Mouse (Mus musculus): ENCODE results near the gene Fosb. TPM values are rescaled to one million over a fixed set of nuclear protein-coding genes. Genes with fewer than 3 reads are reported as not detected.

Fosb gene
- 100 to 1,000 TPM in 1 of 2 experiments, 10 to 100 TPM in 1; 90.5 to 127 TPM for total RNA-seq (2023)

DNA sequence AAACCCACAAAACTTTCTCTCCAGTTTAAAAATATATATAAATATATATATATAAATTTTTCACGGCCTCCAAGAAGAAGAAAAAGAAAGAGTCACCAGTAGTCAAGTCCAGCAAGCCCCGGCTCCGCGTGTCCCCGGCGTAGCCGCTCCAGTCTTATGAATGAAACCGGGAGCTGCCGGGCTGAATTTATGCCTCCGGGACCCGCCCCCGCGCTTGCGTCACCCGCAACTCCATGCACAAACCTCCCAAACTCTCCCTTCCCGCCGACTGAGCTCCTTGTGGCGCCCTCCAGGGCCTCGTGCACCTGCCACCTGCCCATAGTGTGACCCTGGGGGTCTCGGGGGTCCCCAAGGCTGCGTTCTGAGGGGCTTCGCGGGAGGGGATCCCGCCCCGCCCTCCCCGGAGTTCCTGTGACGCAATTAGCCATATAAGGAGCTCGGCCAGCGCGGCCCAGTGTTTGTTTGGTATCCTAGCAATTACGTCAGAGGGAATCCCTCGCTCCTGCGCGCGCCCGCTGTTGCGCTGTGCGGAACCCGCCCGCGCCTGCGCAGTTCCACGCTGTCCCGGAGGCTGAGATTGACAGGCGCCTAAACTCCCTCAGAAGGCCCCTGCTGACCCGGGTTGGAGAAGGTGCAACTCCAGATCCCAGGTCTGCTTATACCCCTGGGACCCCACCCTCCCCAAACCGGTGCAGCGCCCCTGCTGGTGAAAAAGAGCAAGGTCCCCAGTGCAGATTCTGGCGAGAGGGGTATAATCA lies at the start of gene Fosb:
TSS of gene Fosb (minus strand) at position 168 of the 758 bp plus-strand sequence.

DNA sequence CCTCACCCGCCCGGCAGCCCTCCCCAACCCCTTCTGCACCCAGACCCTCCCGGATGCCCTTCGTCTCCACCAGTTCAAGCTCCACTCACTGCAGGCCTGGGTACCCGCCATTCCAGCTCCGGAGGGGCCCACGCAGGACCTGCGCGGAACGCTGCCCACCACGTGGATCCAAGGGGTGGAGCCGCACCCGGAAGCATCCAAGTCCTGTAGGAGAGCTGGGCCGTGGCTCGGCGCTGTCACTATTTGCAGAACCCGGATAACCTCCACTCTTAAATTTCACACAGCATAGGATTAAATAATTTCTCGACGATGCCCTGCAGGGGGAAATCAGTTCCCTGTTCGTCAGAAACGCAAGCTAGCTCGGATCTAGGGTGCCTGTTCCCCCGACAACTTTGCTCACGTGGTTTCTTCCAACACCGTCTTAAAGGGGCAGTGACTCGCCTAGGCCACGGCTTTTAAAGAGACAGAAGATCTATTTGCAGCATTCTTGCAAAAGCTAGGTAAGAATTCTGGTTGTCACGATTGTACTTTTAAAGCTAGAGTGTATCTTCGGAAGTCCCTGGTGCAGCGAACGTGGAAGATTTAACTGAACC lies 49.5 kb upstream of the Fosb start, which contains the start of the genes Cd3eap and Ppp1r13l:
TSS of gene Cd3eap (minus strand) at position 185 of the 593 bp plus-strand sequence.
TSS of gene Ppp1r13l (plus strand) at position 451 of the 593 bp plus-strand sequence.

DNA sequence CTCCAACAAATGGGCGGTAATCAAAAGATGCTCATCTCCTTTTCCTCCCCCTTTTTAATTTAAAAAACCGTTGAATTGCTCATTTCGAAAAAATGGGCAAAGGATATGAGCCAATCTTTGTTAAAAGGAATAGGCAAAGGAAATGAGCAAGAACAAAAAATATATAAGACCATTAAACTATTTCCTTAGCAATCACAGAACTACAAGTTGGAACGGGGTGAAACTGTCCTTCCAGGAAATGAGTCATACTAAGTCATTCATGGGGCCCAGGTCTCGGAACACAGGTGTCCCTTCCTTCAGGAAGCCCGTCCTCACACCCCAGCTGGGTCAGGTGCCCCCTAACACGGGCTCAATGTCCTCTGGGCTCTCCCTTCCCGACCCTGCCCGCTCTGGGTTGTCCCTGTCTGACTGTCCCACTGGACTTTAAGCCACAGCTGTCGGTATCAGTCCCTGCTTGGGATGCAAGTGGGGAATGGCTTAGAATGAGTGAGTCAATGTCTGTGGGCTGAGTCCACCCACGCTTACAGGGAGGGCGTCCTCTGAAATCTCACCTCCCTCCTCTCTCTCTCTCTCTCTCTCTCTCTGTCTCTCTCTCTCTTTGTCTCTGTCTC lies 34.5 kb upstream of the Fosb start, which contains the start of gene Ercc1:
TSS of gene Ercc1 (plus strand) at position 542 of the 611 bp plus-strand sequence.

DNA sequence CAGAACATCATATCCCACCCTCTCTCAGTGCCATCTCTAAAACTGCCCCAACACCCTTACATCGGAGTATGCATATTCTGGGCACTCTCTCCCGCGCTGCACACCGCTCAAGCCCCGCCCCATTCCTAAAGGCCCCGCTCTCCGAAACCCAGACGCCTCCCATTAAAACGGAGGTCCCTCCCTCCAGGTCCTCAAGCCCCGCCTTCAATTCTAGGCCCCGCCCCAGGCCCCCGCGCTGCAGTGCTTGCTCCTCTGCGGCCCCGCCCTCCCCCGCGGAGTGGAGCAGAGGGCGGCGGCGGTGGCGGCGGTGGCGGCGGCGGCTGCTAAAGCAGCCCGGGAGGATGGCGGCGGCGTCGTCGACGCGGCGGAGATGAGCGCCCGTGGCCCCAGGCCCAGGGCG lies 27.5 kb downstream of the Fosb start, which contains the start of gene Rtn2:
TSS of gene Rtn2 (plus strand) at position 240 of the 400 bp plus-strand sequence.

DNA sequence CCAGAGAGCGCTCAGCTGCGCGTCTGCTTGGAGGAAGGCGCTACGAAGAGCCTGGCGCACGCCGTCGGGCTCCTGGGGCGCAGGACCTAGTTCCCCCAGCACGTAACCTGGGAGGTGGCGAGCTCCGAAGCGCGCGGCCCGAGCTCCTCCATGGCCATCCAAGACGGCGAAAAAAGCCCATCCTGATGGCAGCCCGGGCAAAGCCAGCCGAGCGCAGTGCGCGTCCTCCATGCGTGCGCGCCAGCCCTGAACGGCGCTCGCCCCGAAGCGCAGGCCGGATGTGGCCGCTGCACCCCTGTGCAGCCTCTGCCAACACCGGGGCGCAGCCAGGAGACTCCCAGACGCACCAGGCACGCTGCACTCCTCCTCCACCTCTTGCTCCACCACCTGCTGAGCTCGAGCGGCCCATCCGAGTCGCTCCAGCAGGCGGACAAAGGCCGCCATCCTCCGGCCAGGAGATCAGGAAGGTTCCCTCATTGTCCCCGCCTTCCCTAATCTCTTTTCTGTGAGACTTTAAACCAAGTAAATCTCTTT lies 30.2 kb downstream of the Fosb start, which contains the start of gene Ppm1n:
TSS of gene Ppm1n (minus strand) at position 484 of the 534 bp plus-strand sequence.

DNA sequence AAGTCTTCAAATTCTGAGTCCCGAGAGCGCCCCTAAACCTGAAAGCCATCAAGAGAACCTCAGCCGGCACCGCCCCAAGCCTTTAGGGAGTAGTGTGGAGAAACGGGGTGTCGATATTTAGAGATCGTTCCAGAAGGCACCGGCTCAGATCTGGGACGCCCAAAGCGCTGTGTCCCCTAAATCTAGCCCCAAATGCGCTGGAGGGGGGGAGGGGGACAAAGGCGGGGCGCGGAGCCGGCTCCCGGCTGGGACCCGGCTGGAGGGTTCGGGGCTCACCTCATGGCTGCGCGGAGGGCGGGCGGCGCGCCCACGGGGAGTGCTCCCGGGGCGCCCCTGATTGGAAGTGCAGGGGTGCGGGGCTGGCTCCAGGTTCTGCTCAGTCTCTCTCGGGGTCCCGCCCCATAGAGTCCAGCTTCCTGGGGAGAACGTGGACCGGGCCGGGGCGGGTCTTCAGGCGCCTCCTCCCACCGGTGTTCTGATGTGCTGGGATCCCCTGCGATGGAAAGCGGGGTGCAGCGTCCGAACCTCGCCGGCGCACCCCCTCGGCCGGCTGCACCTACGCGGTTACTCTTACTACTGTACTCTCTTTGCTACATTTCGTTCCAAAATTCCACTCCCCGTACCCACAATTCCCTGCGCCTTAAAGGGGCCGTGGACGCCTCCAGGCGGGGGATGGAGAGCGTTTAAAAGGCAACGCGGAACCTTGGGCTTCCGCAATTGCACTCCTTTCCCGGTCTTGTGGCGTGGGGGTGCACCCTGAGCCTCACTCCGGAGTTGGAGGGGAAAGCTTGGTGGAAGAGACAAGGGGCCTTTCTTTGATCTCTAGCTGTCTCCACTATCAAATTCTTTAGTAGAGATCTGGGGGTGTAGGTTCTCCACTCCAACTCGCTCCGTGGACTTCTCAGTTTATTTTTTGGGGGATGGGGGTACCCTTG lies 38.3 kb downstream of the Fosb start, which contains the start of gene Vasp:
TSS of gene Vasp (minus strand) at position 580 of the 935 bp plus-strand sequence.

Other genes with a start within 250 kb of the Fosb start
- gene Dmwd, start 233.8 kb downstream of the Fosb start, total RNA-seq (2023): 1 to 10 TPM; 1.2 TPM
- 1 to 10 TPM in 1 of 2 experiments, under 1 TPM in 1; 0.83 to 2.7 TPM for gene Dmpk, start 226.2 kb downstream of the Fosb start, total RNA-seq (2023)
- under 1 TPM; 0.58 to 0.74 TPM for gene Six5, start 215.5 kb downstream of the Fosb start, total RNA-seq (2023)
- not detected for gene Gm4969, start 191.7 kb downstream of the Fosb start, total RNA-seq (2023)
- 10 to 100 TPM; 25.7 to 28.5 TPM for gene Fbxo46, start 190.2 kb downstream of the Fosb start, total RNA-seq (2023)
- 10 to 100 TPM; 11.9 to 14.8 TPM for gene Qpctl, start 160.8 kb downstream of the Fosb start, total RNA-seq (2023)
- gene Snrpd2, start 160.3 kb downstream of the Fosb start, total RNA-seq (2023): 10 to 100 TPM; 91.4 to 93.7 TPM
- not detected for gene Gipr, start 143.9 kb downstream of the Fosb start, total RNA-seq (2023)
- gene Eml2, start 133.6 kb downstream of the Fosb start, total RNA-seq (2023): 10 to 100 TPM; 15.3 to 17.8 TPM
- gene Gpr4, start 97.5 kb downstream of the Fosb start, total RNA-seq (2023): not detected
- gene Opa3, start 81.7 kb downstream of the Fosb start, total RNA-seq (2023): 10 to 100 TPM; 45.0 to 46.4 TPM
- gene Vasp, start 38.2 kb downstream of the Fosb start, total RNA-seq (2023): 100 to 1,000 TPM; 335 to 340 TPM
- gene Ppm1n, start 30.0 kb downstream of the Fosb start, total RNA-seq (2023): 1 to 10 TPM in 1 of 2 experiments, under 1 TPM in 1; 0.44 to 1.2 TPM
- not detected for gene Rtn2, start 27.4 kb downstream of the Fosb start, total RNA-seq (2023)
- 10 to 100 TPM; 66.3 to 78.5 TPM for gene Ercc1, start 34.7 kb upstream of the Fosb start, total RNA-seq (2023)
- 10 to 100 TPM; 13.1 to 14.6 TPM for gene Cd3eap, start 49.4 kb upstream of the Fosb start, total RNA-seq (2023)
- 1 to 10 TPM; 1.1 to 1.6 TPM for gene Ppp1r13l, start 49.7 kb upstream of the Fosb start, total RNA-seq (2023)
- 10 to 100 TPM; 75.2 to 85.1 TPM for gene Ercc2, start 72.0 kb upstream of the Fosb start, total RNA-seq (2023)
- gene Klc3, start 94.1 kb upstream of the Fosb start, total RNA-seq (2023): 1 to 10 TPM; 3.0 to 4.6 TPM
- gene Ckm, start 94.7 kb upstream of the Fosb start, total RNA-seq (2023): not detected
- gene Mark4, start 148.8 kb upstream of the Fosb start, total RNA-seq (2023): 10 to 100 TPM; 25.0 to 29.2 TPM
- not detected for gene Exoc3l2, start 153.3 kb upstream of the Fosb start, total RNA-seq (2023)
- gene Bloc1s3, start 198.3 kb upstream of the Fosb start, total RNA-seq (2023): 1 to 10 TPM; 4.8 to 5.1 TPM
- gene Trappc6a, start 198.3 kb upstream of the Fosb start, total RNA-seq (2023): 10 to 100 TPM; 19.2 to 22.3 TPM
- under 1 TPM in 1 of 2 experiments, not detected in 1; 0.38 TPM for gene Nkpd1, start 207.8 kb upstream of the Fosb start, total RNA-seq (2023)

Measured in T-cell, adult 66 days (primary cell).